In genomic region chr2:91243416-91243815, GRCm38 (mm10) we compare ENCODE assay signal across 1 mouse cellular context.
TF ChIP-seq lines count a peak whose summit lies in the region.

No protein-coding gene starts in this region.

TF ChIP-seq in CH12.LX, 34 proteins besides CTCF, POLR2A, EP300 and RAD21:
- TF ChIP-seq MAZ (IDR thresholded peaks at IDR 0.05; ENCODE audit: low read depth, low read length) (no peak), MAX (IDR thresholded peaks at IDR 0.05; ENCODE audit: low read length) (no peak), CHD2 (IDR thresholded peaks at IDR 0.05; ENCODE audit: low read length) (no peak), TBP (conservative IDR thresholded peaks at IDR 0.05; ENCODE audit: low read depth, low read length) (no peak), RCOR1 (conservative IDR thresholded peaks at IDR 0.05; ENCODE audit: low read depth, low read length) (no peak), NRF1 (IDR thresholded peaks at IDR 0.05; ENCODE audit: low read depth, low read length) (no peak), CHD1 (IDR thresholded peaks at IDR 0.05; ENCODE audit: low read depth, low read length) (no peak), MYC (IDR thresholded peaks at IDR 0.05; ENCODE audit: low read depth, low read length) (no peak), POLR2AphosphoS2 (IDR thresholded peaks at IDR 0.05; ENCODE audit: low read depth, low read length) (no peak), KAT2A (IDR thresholded peaks at IDR 0.05; ENCODE audit: insufficient replicate concordance, low read length) (no peak), SIN3A (IDR thresholded peaks at IDR 0.05; ENCODE audit: low read length) (no peak)
